Mouse (Mus musculus) forebrain, embryonic 11.5 days (tissue): Measurements from ENCODE around the gene Marveld2. TPM values are rescaled to one million over a fixed set of nuclear protein-coding genes. Genes with fewer than 3 reads are reported as not detected.

Experiments used
- ATAC-seq: fragments of 200-750 bp; cut with Nextera tagmentation; replicated peaks from 2 replicates; pipeline ENCODE4 v1.8.0; 2017; ENCODE audit warnings: moderate TSS enrichment; ENCODE audit not compliant: low FRiP score
- DNase-seq: peaks from one replicate; pipeline ENCODE4 v3.0.0-alpha.2; 2017; ENCODE audit warnings: low spot score
- H3K27ac ChIP-seq: fragments of 300-500 bp; sonication (generic); 2 replicates; pipeline ENCODE4 v1.5.1; 2014; ENCODE audit warnings: low read depth, low read length
- H3K27me3 ChIP-seq: fragments of 300-500 bp; sonication (generic); 2 replicates; pipeline ENCODE4 v1.6.1; 2014; ENCODE audit warnings: mild to moderate bottlenecking, low read length, mixed read lengths; ENCODE audit not compliant: control insufficient read depth, insufficient read depth
- H3K36me3 ChIP-seq: fragments of 300-500 bp; sonication (generic); 2 replicates; pipeline ENCODE4 v1.6.1; 2014; ENCODE audit warnings: mild to moderate bottlenecking, low read length, moderate library complexity, mixed read lengths; ENCODE audit not compliant: control insufficient read depth, insufficient read depth
- H3K4me1 ChIP-seq: fragments of 300-500 bp; sonication (generic); replicated peaks from 2 replicates; pipeline ENCODE4 v1.6.1; 2014; ENCODE audit warnings: low read length, mixed read lengths; ENCODE audit not compliant: control insufficient read depth, insufficient read depth
- H3K4me2 ChIP-seq: fragments of 300-500 bp; sonication (generic); 2 replicates; pipeline ENCODE4 v1.6.1; 2014; ENCODE audit warnings: low read depth, mild to moderate bottlenecking, low read length, moderate library complexity, mixed read lengths; ENCODE audit not compliant: severe bottlenecking
- H3K4me3 ChIP-seq: fragments of 300-500 bp; sonication (generic); 2 replicates; pipeline ENCODE4 v1.5.1; 2014; ENCODE audit warnings: low read depth, low read length
- H3K9ac ChIP-seq: fragments of 300-500 bp; sonication (generic); 2 replicates; pipeline ENCODE4 v1.6.1; 2014; ENCODE audit warnings: low read length
- H3K9me3 ChIP-seq: fragments of 300-500 bp; sonication (generic); 2 replicates; pipeline ENCODE4 v1.6.1; 2016; ENCODE audit warnings: low read length, mixed read lengths; ENCODE audit not compliant: control insufficient read depth
- WGBS: fragments of 180-500 bp; shearing (Covaris S2); extraction: QIAGEN DNeasy Blood & Tissue Kit; methylation state at CpG from one replicate; pipeline ENCODE4 v1.1.7; 2014; 5-methylcytosine and 5-hydroxymethylcytosine counted together
- polyA plus RNA-seq: library from polyadenylated mRNA; unstranded; fragments of >200 nt; fragmentation: Nextera tagmentation; extraction: Ambion mirVana; gene quantifications from 2 replicates; pipeline ENCODE4 v1.2.1, GENCODE M21; 2014

The Marveld2 gene
- polyA plus RNA-seq, 1 experiment from 2014 or later = 2.7 TPM

DNA sequence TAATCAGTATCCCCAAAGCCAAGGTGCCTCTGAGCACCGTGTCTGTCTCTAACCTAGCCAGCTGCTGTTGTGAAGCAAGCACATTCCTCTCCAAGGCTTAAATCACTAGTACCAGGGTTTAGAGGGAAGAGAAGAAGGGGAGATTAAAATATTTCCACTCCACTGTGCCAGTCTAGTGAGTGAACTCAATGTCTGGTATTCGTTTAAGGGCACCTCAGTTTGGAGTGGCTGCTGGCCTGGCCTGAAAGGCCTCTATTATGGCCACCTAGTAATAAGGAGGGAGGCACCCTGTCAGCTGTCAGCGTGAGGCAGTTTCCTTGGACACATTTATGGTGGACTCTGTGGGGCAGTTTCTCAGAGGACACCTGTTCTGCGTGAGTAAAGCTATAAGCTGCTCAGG is 59.8 kb downstream of the Marveld2 start:
- Histone ChIP-seq H3K9ac (no peak overlapping the region), H3K27me3 (peaks cover 19% of the 10 kb centered on the region), H3K4me1 (peaks cover 6% of the 10 kb centered on the region; the same call in 1 of the 2 replicates), H3K9me3 (no peaks in the 10 kb centered on the region), H3K36me3 (no peaks in the 10 kb centered on the region), H3K27ac (no peak overlapping the region), H3K4me2 (no peak overlapping the region), H3K4me3 (no peak overlapping the region)
- ATAC-seq (no peak), DNase-seq (no peak)
- WGBS = 66% methylated on average over 4 of the region's 4 CpGs

DNA sequence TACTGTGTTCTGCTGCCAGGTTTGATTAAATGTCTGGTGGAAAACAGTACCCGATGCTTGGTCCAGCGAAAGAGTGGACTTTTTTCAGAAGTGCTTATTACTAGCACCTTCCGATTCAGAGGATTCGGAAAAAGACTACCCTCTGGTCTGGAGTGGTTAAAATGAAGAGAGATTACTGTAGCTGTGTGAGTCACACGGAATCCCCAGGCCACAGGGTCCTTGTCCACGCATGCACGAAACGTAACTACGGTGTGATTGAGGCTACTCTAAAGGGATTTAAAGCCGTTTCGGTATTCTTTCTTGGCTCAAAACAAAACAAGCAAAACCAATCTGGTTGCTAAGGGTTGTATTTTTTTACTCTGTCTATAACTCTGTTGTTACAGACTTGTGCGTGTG is 63.7 kb downstream of the Marveld2 start:
- ATAC-seq (no peak), DNase-seq (no peak)
- H3K4me1 ChIP-seq = peaks cover 7% of the 10 kb centered on the region; the same call in 1 of the 2 replicates
- H3K36me3 ChIP-seq = no peaks in the 10 kb centered on the region
- 2% methylated on average over 12 of the region's 12 CpGs for WGBS
- no peak overlapping the region for H3K27ac ChIP-seq
- no peak overlapping the region for H3K9ac ChIP-seq
- peak overlapping the region; percentile 53 for H3K4me3 ChIP-seq
- H3K27me3 ChIP-seq = peaks cover 39% of the 10 kb centered on the region
- no peaks in the 10 kb centered on the region for H3K9me3 ChIP-seq
- peak overlapping the region; percentile 98 for H3K4me2 ChIP-seq

DNA sequence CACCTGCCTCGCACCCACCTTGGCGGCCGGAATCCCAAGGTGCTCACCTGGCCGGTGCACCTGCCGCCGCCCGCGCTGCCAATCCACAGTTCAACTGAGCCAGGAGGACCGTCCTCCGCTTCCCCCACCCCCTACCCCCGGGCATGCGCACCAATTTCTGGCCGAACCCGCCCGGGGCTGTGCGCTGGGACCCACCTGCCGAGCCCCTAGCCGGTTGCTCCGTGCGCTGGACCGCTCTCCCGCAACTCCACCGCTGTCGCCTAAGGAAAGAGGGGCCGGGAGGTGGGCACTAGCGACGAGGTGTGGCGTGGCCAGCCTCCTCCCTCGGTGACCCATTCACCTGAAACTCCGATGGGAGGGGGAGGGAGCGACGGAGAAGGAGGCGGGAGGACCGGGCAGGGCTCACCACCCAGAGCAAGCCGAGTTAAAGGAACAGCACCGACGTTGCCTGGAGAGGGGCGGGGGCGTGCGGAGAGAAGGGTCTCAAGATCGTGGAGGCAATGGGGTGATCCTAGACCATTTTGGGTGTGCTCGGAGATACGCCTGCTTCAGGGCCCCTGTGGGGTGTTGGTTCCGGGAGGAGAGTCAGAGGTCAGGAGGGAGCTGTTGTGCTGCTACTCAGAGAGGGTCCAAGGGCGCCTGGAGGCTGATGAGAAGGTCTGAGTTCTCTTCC is 64.3 kb downstream of the Marveld2 start, which contains the start of gene Ocln:
Gene Ocln (minus strand): TSS at position 350 of the 673 bp plus-strand sequence.
- H3K4me2 ChIP-seq = peak within 1 kb of the TSS; percentile 98
- no peak within 1 kb of the TSS for H3K27ac ChIP-seq
- H3K9ac ChIP-seq = peak within 1 kb of the TSS; percentile 43
- ATAC-seq (peak; percentile 79), DNase-seq (peak; percentile 69)
- WGBS = 2% methylated on average over 45 of the region's 45 CpGs
- no peaks in the 10 kb centered on the region for H3K36me3 ChIP-seq
- H3K9me3 ChIP-seq = no peaks in the 10 kb centered on the region
- H3K4me1 ChIP-seq = peaks cover 7% of the 10 kb centered on the region; the same call in 1 of the 2 replicates
- H3K4me3 ChIP-seq = peak within 1 kb of the TSS; percentile 53
- peaks cover 39% of the 10 kb centered on the region for H3K27me3 ChIP-seq

DNA sequence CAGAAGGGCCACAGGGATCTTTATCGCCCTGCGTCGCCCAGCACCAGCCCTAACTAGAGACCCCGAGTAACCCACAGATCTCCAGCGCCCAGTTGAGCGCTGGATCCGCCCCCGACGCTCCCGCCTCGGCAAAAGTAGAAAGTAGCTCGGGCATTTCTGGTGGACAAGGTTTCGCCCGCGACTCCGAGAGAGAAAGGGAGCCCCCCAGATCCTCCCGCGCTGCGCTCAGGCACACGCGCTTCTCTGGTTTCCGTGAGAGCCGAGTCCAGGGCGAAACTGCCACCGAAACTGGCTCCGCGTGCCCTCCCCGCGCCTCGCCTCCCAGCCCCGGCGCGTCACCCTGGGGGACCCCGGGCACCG is 64.8 kb downstream of the Marveld2 start:
- no peak overlapping the region for H3K27ac ChIP-seq
- under 1% methylated on average over 34 of the region's 35 CpGs for WGBS
- peak overlapping the region; percentile 43 for H3K9ac ChIP-seq
- H3K9me3 ChIP-seq = no peaks in the 10 kb centered on the region
- peak; percentile 55 for DNase-seq
- H3K36me3 ChIP-seq = no peaks in the 10 kb centered on the region
- H3K4me1 ChIP-seq = peaks cover 7% of the 10 kb centered on the region; the same call in 1 of the 2 replicates
- H3K27me3 ChIP-seq = peaks cover 39% of the 10 kb centered on the region
- peak overlapping the region; percentile 98 for H3K4me2 ChIP-seq
- peak overlapping the region; percentile 53 for H3K4me3 ChIP-seq
- ATAC-seq = peak; percentile 33; the same call in 1 of the 2 replicates

DNA sequence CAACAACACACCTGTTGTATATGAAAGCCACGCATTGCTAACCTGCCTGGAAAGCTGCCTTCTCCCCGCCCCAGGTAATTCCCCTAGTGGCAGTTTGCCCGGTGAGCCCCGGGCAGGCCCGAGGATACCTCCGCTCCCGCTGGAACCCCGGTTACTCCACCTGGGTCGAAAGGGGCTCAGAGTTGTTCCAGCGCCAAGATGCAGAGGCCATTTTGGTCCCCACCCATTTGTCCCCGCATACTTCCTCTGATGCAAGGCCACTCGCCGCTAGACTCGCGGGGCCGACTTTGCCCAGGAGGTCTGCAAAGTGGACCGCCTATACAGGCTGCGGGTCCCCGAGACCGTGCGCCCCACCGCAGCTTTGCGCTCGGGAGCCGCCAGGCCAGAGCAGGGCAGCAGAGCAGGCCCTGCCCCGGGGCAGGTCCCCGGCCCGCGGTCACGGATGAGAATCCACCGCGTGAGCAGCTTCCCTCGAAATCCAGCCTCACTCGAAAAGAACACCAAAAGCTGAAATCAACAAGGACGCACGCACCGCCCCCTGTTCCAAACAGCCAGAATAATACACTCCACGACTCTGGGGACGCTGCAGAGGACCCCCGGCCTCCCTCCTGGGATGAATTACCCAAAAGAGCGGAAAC is 65.3 kb downstream of the Marveld2 start:
- 0 out of 2 replicates have a peak, but pooled peaks have one; percentile 44 for ATAC-seq
- Histone ChIP-seq H3K9ac (0 out of 2 replicates have a peak overlapping the region, but pooled peaks have one; percentile 13), H3K4me2 (peak overlapping the region; percentile 98), H3K27ac (no peak overlapping the region), H3K4me1 (peaks cover 7% of the 10 kb centered on the region; the same call in 1 of the 2 replicates), H3K36me3 (no peaks in the 10 kb centered on the region), H3K9me3 (no peaks in the 10 kb centered on the region), H3K27me3 (peaks cover 39% of the 10 kb centered on the region), H3K4me3 (peak overlapping the region; percentile 53)
- DNase-seq = peak; percentile 60
- under 1% methylated on average over 41 of the region's 41 CpGs for WGBS

DNA sequence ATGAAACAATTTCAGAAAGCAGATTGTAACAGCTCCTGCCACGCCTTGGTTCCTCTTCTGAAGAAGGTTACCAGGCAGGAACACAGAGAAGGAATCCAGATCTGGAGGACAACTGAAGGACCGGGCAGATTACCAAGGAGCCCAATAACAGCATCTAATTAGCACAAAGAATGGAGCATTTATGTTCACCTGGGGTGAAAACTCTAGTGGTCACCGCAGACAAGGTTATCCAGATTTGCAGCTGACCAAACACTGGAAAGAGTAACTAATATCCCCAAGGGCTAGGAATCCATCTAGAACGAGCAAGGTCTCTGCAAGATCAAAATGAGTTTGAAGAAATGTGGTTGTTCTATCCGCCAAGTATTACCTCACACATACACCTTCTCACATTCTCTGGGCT is 69.5 kb downstream of the Marveld2 start:
- DNase-seq (no peak), ATAC-seq (no peak)
- Histone ChIP-seq H3K36me3 (no peaks in the 10 kb centered on the region), H3K4me1 (0 out of 2 replicates have a peak, but pooled peaks cover 2% of the 10 kb centered on the region), H3K9ac (no peak overlapping the region), H3K9me3 (no peaks in the 10 kb centered on the region), H3K4me3 (no peak overlapping the region), H3K4me2 (no peak overlapping the region), H3K27me3 (peaks cover 23% of the 10 kb centered on the region), H3K27ac (no peak overlapping the region)
- WGBS = 85% methylated on average over 5 of the region's 5 CpGs

Other genes starting within 250 kb of the Marveld2 start
- gene Naip1, start 164.1 kb downstream of the Marveld2 start, polyA plus RNA-seq = not detected in 2 replicates
- 82.6 and 105 TPM in 2 replicates for gene Gtf2h2, start 124.4 kb downstream of the Marveld2 start, polyA plus RNA-seq
- 2.6 and 2.9 TPM in 2 replicates for gene Ocln, start 64.3 kb downstream of the Marveld2 start, polyA plus RNA-seq
- gene Ak6, start 34.0 kb upstream of the Marveld2 start, polyA plus RNA-seq = 344 and 354 TPM in 2 replicates
- 24.9 and 26.4 TPM in 2 replicates for gene Rad17, start 34.1 kb upstream of the Marveld2 start, polyA plus RNA-seq
- gene Taf9, start 34.6 kb upstream of the Marveld2 start, polyA plus RNA-seq = 22.4 and 22.6 TPM in 2 replicates
- gene Ccdc125, start 52.7 kb upstream of the Marveld2 start, polyA plus RNA-seq = 2.6 and 2.9 TPM in 2 replicates
- gene Cdk7, start 114.0 kb upstream of the Marveld2 start, polyA plus RNA-seq = 72.3 and 75.0 TPM in 2 replicates
- gene Mrps36, start 127.7 kb upstream of the Marveld2 start, polyA plus RNA-seq = 125 and 140 TPM in 2 replicates
- 61.5 and 65.1 TPM in 2 replicates for gene Cenph, start 158.9 kb upstream of the Marveld2 start, polyA plus RNA-seq
- gene Ccnb1, start 169.6 kb upstream of the Marveld2 start, polyA plus RNA-seq = 455 and 459 TPM in 2 replicates
- 47.1 and 47.3 TPM in 2 replicates for gene Slc30a5, start 216.5 kb upstream of the Marveld2 start, polyA plus RNA-seq